Mouse (Mus musculus): ENCODE results near the gene Larp1. TPM values are rescaled to one million over a fixed set of nuclear protein-coding genes. Genes with fewer than 3 reads are reported as not detected.
A peak's percentile ranks its signal among the peaks of the same experiment; 100 is the strongest.
"Not testable (repeated sequence)": the region's sequence is repeated elsewhere in the genome, so short reads cannot be mapped to it uniquely, and the experiment has no call there.

The Larp1 gene
- total and polyA plus RNA-seq, 2 experiments from 2014 or later: 14.9 to 41.0 TPM

DNA sequence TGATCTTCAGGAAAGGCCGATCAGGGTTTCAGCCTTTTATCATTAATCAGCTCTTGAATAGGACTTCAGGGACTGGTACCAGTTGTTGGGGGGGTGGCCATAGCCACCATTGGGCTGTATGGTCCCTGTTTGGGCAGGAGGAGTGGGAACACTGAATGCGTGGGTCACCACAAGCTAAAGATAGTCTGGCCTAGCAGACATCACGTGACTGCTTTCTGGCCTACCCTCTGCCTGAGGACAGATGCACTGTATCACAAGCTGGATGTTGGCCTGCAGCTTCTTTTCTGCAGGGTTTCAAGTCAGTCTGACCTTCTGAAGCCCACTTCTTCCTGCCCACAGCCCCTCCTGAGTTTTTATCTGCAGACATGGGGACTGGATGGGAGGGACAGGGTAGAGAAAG lies 24.8 kb downstream of the Larp1 start:
- ATAC-seq (no peak), DNase-seq (ENCODE audit: low spot score) (no peak)
- Histone ChIP-seq H3K9me3 (ENCODE audit: low read length) (no peaks in the 10 kb centered on the region), H3K4me3 (ENCODE audit: low read length) (no peak overlapping the region), H3K27ac (no peak overlapping the region), H3K4me2 (ENCODE audit: low read depth, low read length) (no peak overlapping the region), H3K36me3 (ENCODE audit: insufficient read depth, low read length) (no peaks in the 10 kb centered on the region), H3K9ac (replicated peaks; ENCODE audit: low read length) (no peak overlapping the region), H3K27me3 (ENCODE audit: insufficient read depth, low read length) (no peaks in the 10 kb centered on the region), H3K4me1 (ENCODE audit: insufficient read depth, low read length) (no peaks in the 10 kb centered on the region; the same call in 1 of the 2 replicates)
- WGBS: 87% methylated on average over 3 of the region's 3 CpGs
- TF ChIP-seq CTCF (IDR thresholded peaks at IDR 0.05; ENCODE audit: low read depth): no peak

GRCm38 (mm10) chr11:58039027-58039426 lies 30.2 kb downstream of the Larp1 start:
- peak; percentile 59 for TF ChIP-seq CTCF (IDR thresholded peaks at IDR 0.05; ENCODE audit: low read depth)
- Histone ChIP-seq H3K4me2 (ENCODE audit: low read depth, low read length) (no peak overlapping the region), H3K9me3 (ENCODE audit: low read length) (no peaks in the 10 kb centered on the region), H3K4me3 (ENCODE audit: low read length) (no peak overlapping the region), H3K27me3 (ENCODE audit: insufficient read depth, low read length) (no peaks in the 10 kb centered on the region), H3K36me3 (ENCODE audit: insufficient read depth, low read length) (peaks cover 10% of the 10 kb centered on the region; the same call in 1 of the 2 replicates), H3K4me1 (ENCODE audit: insufficient read depth, low read length) (no peaks in the 10 kb centered on the region), H3K27ac (no peak overlapping the region), H3K9ac (replicated peaks; ENCODE audit: low read length) (no peak overlapping the region)
- WGBS: 91% methylated on average over 1 of the region's 1 CpGs
- ATAC-seq: 0 out of 2 replicates have a peak, but pooled peaks have one; percentile 35
- DNase-seq (ENCODE audit: low spot score): peak; percentile 62

DNA sequence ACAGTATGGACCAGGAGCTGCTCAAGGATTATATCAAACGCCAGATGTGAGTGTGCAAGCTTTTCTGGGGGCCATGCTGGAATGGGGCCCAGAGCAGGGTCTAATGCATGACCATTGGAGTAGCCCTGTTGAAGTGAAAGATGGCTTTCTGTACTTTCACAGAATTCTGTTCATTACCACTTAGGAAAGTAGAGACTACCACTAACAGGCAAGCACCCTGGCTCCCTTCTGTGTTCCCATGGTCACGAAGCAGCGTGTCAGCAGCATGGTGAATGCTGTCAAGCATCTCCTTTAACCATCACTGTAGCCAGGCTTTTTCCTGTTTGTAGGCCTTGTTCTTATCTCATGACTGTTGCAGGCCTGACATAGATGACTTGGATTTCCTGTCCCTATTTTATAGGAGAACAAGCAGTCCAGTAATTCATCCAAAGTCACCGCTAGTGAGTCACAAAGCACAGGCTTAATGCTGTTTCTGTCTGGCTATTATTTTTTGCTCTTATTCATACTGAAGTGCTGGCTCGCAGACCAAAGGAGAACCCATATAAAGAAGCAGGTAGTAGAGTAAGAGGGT lies 34.1 kb downstream of the Larp1 start:
- no peak for TF ChIP-seq CTCF (IDR thresholded peaks at IDR 0.05; ENCODE audit: low read depth)
- DNase-seq (ENCODE audit: low spot score) (no peak), ATAC-seq (no peak)
- no peak overlapping the region for H3K4me2 ChIP-seq (ENCODE audit: low read depth, low read length)
- H3K27me3 ChIP-seq (ENCODE audit: insufficient read depth, low read length): no peaks in the 10 kb centered on the region
- no peak overlapping the region for H3K9ac ChIP-seq (replicated peaks; ENCODE audit: low read length)
- H3K4me1 ChIP-seq (ENCODE audit: insufficient read depth, low read length): no peaks in the 10 kb centered on the region
- WGBS: 87% methylated on average over 5 of the region's 5 CpGs
- H3K9me3 ChIP-seq (ENCODE audit: low read length): no peaks in the 10 kb centered on the region
- no peak overlapping the region for H3K4me3 ChIP-seq (ENCODE audit: low read length)
- no peak overlapping the region for H3K27ac ChIP-seq
- H3K36me3 ChIP-seq (ENCODE audit: insufficient read depth, low read length): peaks cover 29% of the 10 kb centered on the region; the same call in 1 of the 2 replicates

DNA sequence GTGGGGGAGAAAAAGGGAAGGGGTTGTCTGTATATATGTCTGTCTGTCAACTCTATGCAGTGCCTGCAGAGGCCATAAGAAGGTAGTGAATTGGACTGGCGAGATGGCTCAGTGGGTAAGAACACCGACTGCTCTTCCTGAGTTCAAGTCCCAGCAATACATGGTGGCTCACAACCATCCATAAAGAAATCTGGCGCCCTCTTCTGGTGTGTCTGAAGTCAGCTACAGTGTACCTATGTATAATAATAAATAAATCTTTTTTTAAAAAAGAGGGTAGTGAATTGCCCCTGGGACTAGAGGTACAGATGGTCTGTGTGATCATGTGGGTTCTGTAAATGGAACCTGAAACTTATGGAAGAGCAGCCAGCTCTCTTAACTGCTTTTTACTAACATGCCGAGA lies 37.6 kb downstream of the Larp1 start:
- Histone ChIP-seq H3K4me1 (ENCODE audit: insufficient read depth, low read length) (no peaks in the 10 kb centered on the region), H3K27me3 (ENCODE audit: insufficient read depth, low read length) (no peaks in the 10 kb centered on the region), H3K4me2 (ENCODE audit: low read depth, low read length) (no peak overlapping the region), H3K9ac (replicated peaks; ENCODE audit: low read length) (no peak overlapping the region), H3K9me3 (ENCODE audit: low read length) (no peaks in the 10 kb centered on the region), H3K36me3 (ENCODE audit: insufficient read depth, low read length) (peaks cover 54% of the 10 kb centered on the region), H3K4me3 (ENCODE audit: low read length) (no peak overlapping the region), H3K27ac (no peak overlapping the region)
- peak; percentile 32; the same call in 1 of the 2 replicates for TF ChIP-seq CTCF (IDR thresholded peaks at IDR 0.05; ENCODE audit: low read depth)
- ATAC-seq (no peak), DNase-seq (ENCODE audit: low spot score) (no peak)
- 73% methylated on average over 4 of the region's 4 CpGs for WGBS

- ATAC-seq: no peak
- no peak overlapping the region for H3K4me3 ChIP-seq (ENCODE audit: low read length)
- peak; percentile 83 for TF ChIP-seq CTCF (IDR thresholded peaks at IDR 0.05; ENCODE audit: low read depth)
- no peak overlapping the region for H3K4me2 ChIP-seq (ENCODE audit: low read depth, low read length)
- no peaks in the 10 kb centered on the region for H3K27me3 ChIP-seq (ENCODE audit: insufficient read depth, low read length)
- no peak overlapping the region for H3K9ac ChIP-seq (replicated peaks; ENCODE audit: low read length)
- WGBS: 29% methylated on average over 6 of the region's 6 CpGs
- no peaks in the 10 kb centered on the region for H3K9me3 ChIP-seq (ENCODE audit: low read length)
- H3K27ac ChIP-seq: no peak overlapping the region
- no peaks in the 10 kb centered on the region for H3K4me1 ChIP-seq (ENCODE audit: insufficient read depth, low read length)
- DNase-seq (ENCODE audit: low spot score): peak; percentile 77
- peaks cover 67% of the 10 kb centered on the region for H3K36me3 ChIP-seq (ENCODE audit: insufficient read depth, low read length)
These were observed 48.6 kb downstream of the Larp1 start for GRCm38 (mm10) chr11:58057455-58057854.

GRCm38 (mm10) chr11:58059752-58060151 lies 50.9 kb downstream of the Larp1 start:
- H3K27ac ChIP-seq; H3K4me1 ChIP-seq (ENCODE audit: insufficient read depth, low read length); H3K9me3 ChIP-seq (ENCODE audit: low read length); DNase-seq (ENCODE audit: low spot score); H3K4me3 ChIP-seq (ENCODE audit: low read length); H3K9ac ChIP-seq (replicated peaks; ENCODE audit: low read length); H3K4me2 ChIP-seq (ENCODE audit: low read depth, low read length); H3K27me3 ChIP-seq (ENCODE audit: insufficient read depth, low read length): not testable (repeated sequence)
- H3K36me3 ChIP-seq (ENCODE audit: insufficient read depth, low read length): peaks cover 45% of the 10 kb centered on the region; the same call in 1 of the 2 replicates
- ATAC-seq: peak; percentile 35; the same call in 1 of the 2 replicates
- 87% methylated on average over 7 of the region's 7 CpGs for WGBS

DNA sequence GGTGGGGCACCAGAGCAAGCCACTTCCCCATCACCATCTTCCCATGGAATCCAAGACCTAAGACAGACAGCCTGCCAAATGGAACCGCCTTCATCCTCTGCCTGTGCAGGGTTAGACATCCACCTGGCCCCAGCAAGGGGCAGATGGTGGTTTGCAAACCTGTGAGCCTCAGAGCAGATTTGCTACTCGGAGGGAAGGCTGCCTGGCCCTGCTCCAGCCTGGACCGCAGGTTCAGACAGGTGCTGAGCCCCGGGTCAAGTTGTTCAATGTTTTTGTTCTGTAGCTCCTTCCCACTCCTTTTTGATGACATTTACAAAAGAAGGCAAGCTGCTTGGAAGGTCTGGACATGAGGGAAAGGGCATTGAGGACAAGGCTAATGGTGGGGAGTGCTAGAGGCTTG lies 52.4 kb downstream of the Larp1 start:
- peaks cover 32% of the 10 kb centered on the region; the same call in 1 of the 2 replicates for H3K36me3 ChIP-seq (ENCODE audit: insufficient read depth, low read length)

More for the DNA sequence above, 52.4 kb downstream of the Larp1 start:
- not testable (repeated sequence) for DNase-seq (ENCODE audit: low spot score); H3K9me3 ChIP-seq (ENCODE audit: low read length); H3K27me3 ChIP-seq (ENCODE audit: insufficient read depth, low read length); H3K27ac ChIP-seq; H3K4me2 ChIP-seq (ENCODE audit: low read depth, low read length); H3K9ac ChIP-seq (replicated peaks; ENCODE audit: low read length); H3K4me1 ChIP-seq (ENCODE audit: insufficient read depth, low read length); ATAC-seq; H3K4me3 ChIP-seq (ENCODE audit: low read length)
- WGBS: 76% methylated on average over 3 of the region's 4 CpGs
